ENCODE assay signal across 13 mouse cellular contexts in the genomic region with DNA sequence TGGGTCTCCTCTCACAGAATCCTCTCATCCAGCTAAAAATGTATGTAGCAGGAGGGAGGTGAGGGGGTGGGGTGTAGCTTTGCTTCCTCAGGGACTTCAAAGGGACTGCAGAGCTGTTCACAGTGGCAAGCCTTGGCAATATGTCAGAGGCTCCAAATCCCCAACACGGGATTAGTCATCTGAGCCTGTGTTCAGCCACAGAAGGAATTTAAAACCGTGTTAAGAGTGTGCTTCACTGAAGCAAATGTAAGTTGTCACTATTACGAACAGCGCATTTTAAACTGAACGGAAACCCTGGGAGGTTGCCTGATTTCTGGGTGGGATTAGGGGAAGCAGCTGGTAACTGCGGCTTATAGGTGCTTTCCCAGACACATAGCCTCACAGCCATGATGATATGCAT.
A peak's percentile ranks its signal among the peaks of the same experiment; 100 is the strongest.
DNase-seq lines count a peak whose midpoint lies in the region; ATAC-seq and TF ChIP-seq lines count a peak whose summit lies in the region.
"Had no signal": no experiment of that assay in that cellular context is flagged by ENCODE, and none has a peak within 500 bp of the region (broad histone marks: within the 10 kb centered on the region; RNA-seq: fewer than 3 reads in every experiment).

No protein-coding gene starts in this region.

- 13% methylated on average over 6 of the region's 6 CpGs for WGBS in lung, embryonic 14.5 days
- WGBS in neural tube, embryonic 15.5 days = 22% methylated on average over 6 of the region's 6 CpGs

- intact Hi-C loops in left cerebral cortex, postnatal 25 days (cut with DNase I) = loop anchor here (10.0 kb wide), 1 partner anchor 353 kb away; no protein-coding TSS in a partner anchor
- intact Hi-C loops in heart, postnatal 36 days (cut with DNase I) = no loop called here

- no peak; the same call in 1 of the 2 replicates for ATAC-seq in lung, embryonic 14.5 days (ENCODE audit: insufficient read depth)
- no peak for ATAC-seq in neural tube, embryonic 15.5 days (ENCODE audit: low FRiP score)
- ATAC-seq: inflammation-experienced regulatory T-cells, adult 6 months; Patski had no signal

- no peak overlapping the region for H3K4me2 ChIP-seq in lung, embryonic 14.5 days
- no peak overlapping the region for H3K4me2 ChIP-seq in neural tube, embryonic 15.5 days
- H3K4me2 ChIP-seq: neural tube, embryonic 12.5 days had no signal

- H3K9ac ChIP-seq in lung, embryonic 14.5 days = no peak overlapping the region
- H3K9ac ChIP-seq in neural tube, embryonic 15.5 days (replicated peaks) = no peak overlapping the region
- H3K9ac ChIP-seq: neural tube, embryonic 12.5 days had no signal

- no peaks in the 10 kb centered on the region for H3K9me3 ChIP-seq in lung, embryonic 14.5 days (ENCODE audit: low read depth, low read length)
- no peaks in the 10 kb centered on the region for H3K9me3 ChIP-seq in neural tube, embryonic 15.5 days (replicated peaks)
- H3K9me3 ChIP-seq: heart, embryonic 10.5 days; neural tube, embryonic 12.5 days had no signal

- H3K27me3 ChIP-seq in lung, embryonic 14.5 days (ENCODE audit: insufficient read depth, low read length) = no peaks in the 10 kb centered on the region
- no peaks in the 10 kb centered on the region; the same call in 1 of the 2 replicates for H3K27me3 ChIP-seq in neural tube, embryonic 15.5 days (replicated peaks)
- H3K27me3 ChIP-seq: neural tube, embryonic 12.5 days had no signal

- DNase-seq in adrenal gland, adult (ENCODE audit: inconsistent age in 2 of 2, low spot score in 1 of 2) = peak; percentile 8 to 28
- no peak for DNase-seq in adrenal gland, adult 8-10 months
- peak; percentile 53 for DNase-seq in lung, embryonic 14.5 days
- DNase-seq in lung, postnatal 4 days = no peak
- DNase-seq in left cerebral cortex, postnatal 25 days (ENCODE audit: low spot score in 2 of 2) = peak; percentile 25 to 90
- DNase-seq in right cerebral cortex, postnatal 10 days (ENCODE audit: low spot score in 2 of 2) = peak; percentile 51 to 58
- DNase-seq in heart, postnatal 36 days = no peak

- peaks cover 3% of the 10 kb centered on the region for H3K4me1 ChIP-seq in lung, embryonic 14.5 days (ENCODE audit: insufficient read depth)
- H3K4me1 ChIP-seq in neural tube, embryonic 15.5 days = peaks cover 20% of the 10 kb centered on the region
- H3K4me1 ChIP-seq: neural tube, embryonic 12.5 days had no signal

- no peak for TF ChIP-seq CTCF in lung, embryonic 14.5 days (IDR thresholded peaks at IDR 0.05; ENCODE audit: low read depth)

- H3K4me3 ChIP-seq in lung, embryonic 14.5 days (ENCODE audit: low read depth, low read length) = no peak overlapping the region
- no peak overlapping the region for H3K4me3 ChIP-seq in neural tube, embryonic 15.5 days (replicated peaks)
- H3K4me3 ChIP-seq: erythroblast, embryonic 14.5 days; heart, embryonic 10.5 days; neural tube, embryonic 12.5 days had no signal

- H3K27ac ChIP-seq in lung, embryonic 14.5 days (ENCODE audit: low read depth) = no peak overlapping the region
- H3K27ac ChIP-seq in neural tube, embryonic 15.5 days (replicated peaks) = no peak overlapping the region
- H3K27ac ChIP-seq: heart, embryonic 10.5 days; neural tube, embryonic 12.5 days had no signal

- no peaks in the 10 kb centered on the region for H3K36me3 ChIP-seq in lung, embryonic 14.5 days (ENCODE audit: insufficient read depth)
- H3K36me3 ChIP-seq in neural tube, embryonic 15.5 days = no peaks in the 10 kb centered on the region
- H3K36me3 ChIP-seq: heart, embryonic 10.5 days; neural tube, embryonic 12.5 days had no signal

Comparison
In these comparisons a context has a peak if more than half of its experiments do, and no peak if none do; other contexts are left out.
1. DNase-seq: peak in adrenal gland, adult (2 of 2), lung, embryonic 14.5 days (single experiment), left cerebral cortex, postnatal 25 days (2 of 2) and right cerebral cortex, postnatal 10 days (2 of 2); none in adrenal gland, adult 8-10 months (single experiment), lung, postnatal 4 days (0 of 2) and heart, postnatal 36 days (0 of 2).